Mouse (Mus musculus) kidney, adult 2 months (tissue): ENCODE measurements around the gene Ptprf.

Source experiments
- CTCF ChIP-seq: fragments of 200-500 bp; conservative IDR thresholded peaks from 2 replicates; pipeline ENCODE4 v1.5.1; 2011; ENCODE audit warnings: low read depth, mild to moderate bottlenecking, control low read depth, low read length, moderate library complexity, mixed read lengths; ENCODE audit not compliant: insufficient read depth, insufficient read length
- POLR2A ChIP-seq: fragments of 200-500 bp; IDR thresholded peaks from one replicate; pipeline ENCODE4 v1.6.1; 2011; ENCODE audit warnings: low read depth, low read length, control low read depth

- no peak for TF ChIP-seq POLR2A
- TF ChIP-seq CTCF, result no peak
These were observed 4.7 kb upstream of the Ptprf start for GRCm38 (mm10) chr4:118295651-118296561.
